Mouse (Mus musculus): ENCODE results near the gene Vill. TPM values are rescaled to one million over a fixed set of nuclear protein-coding genes. Genes with fewer than 3 reads are reported as not detected.

Vill gene
- total RNA-seq, 4 experiments from 2014 or later, result 0.22 to 0.54 (median 0.37) TPM

GRCm38 (mm10) chr9:119034676-119035665 lies 17.6 kb upstream of the Vill start:
- DNase-seq (ENCODE audit: low spot score in 2 of 2), result no peak

GRCm38 (mm10) chr9:119035836-119036235 lies 16.7 kb upstream of the Vill start:
- peak; percentile 62 to 77 for DNase-seq (ENCODE audit: low spot score in 2 of 2)

- no peak for DNase-seq (ENCODE audit: low spot score in 2 of 2)
These were observed 15.4 kb upstream of the Vill start for GRCm38 (mm10) chr9:119037076-119037730.

- DNase-seq (ENCODE audit: low spot score in 2 of 2), result no peak
These were observed 14.0 kb upstream of the Vill start for GRCm38 (mm10) chr9:119038574-119038973.

GRCm38 (mm10) chr9:119040101-119040775 lies 12.3 kb upstream of the Vill start:
- DNase-seq (ENCODE audit: low spot score in 2 of 2), result no peak

DNA sequence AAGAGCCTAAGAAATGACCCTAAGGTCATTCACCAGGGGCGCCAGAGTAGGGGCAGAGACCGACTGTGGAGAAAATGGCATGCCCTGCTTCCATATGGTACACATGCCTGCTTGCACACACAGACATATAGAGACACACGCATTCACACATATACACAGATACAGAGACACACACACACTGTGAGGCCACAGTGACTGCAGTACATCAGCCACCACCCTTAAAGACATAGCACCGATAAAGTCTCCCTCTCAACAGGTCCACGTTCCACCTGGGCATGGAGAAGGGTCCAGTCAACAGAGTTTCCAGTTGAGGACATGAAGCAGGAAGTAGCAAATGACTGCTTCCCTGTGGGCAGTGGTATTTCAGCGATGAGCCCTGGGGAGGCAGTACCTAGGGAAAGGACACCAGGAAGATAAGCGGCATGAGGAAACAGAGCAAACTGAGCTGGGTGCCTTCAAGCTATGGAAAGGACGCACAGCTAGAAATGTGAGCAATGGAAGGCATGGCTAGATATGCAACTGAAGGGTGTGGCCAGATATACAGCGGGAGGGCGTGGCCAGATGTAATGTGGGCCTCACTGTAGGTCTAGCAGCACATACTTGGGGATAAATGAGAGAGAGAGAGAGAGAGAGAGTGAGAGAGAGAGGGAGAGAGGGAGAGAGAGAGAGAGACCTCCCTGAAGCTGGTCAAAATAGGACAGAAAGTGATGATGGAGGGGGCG lies 4.2 kb upstream of the Vill start:
- DNase-seq (ENCODE audit: low spot score in 2 of 2), result no peak

- DNase-seq (ENCODE audit: low spot score in 2 of 2), result no peak
These were observed 1.4 kb upstream of the Vill start for GRCm38 (mm10) chr9:119051158-119051557.

- no peak for DNase-seq (ENCODE audit: low spot score in 2 of 2)
These were observed 1.5 kb downstream of the Vill start for GRCm38 (mm10) chr9:119053964-119054576.

DNA sequence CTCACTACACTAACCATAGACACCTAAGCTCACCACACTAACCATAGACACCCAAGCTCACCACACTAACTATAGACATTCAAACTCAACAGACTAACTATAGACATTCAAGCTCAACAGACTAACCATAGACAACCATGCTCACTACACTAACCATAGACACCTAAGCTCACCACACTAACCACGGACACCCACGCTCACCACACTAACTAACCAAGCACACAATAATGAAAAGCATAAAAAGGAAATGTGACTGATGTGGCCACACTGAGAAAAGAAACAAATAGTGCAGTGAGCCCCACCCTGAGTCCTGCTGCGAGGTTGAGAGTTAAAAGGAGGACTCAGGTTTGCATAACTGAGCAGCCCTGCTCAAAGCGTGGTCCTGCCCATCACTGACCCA lies 2.8 kb downstream of the Vill start:
- no peak for DNase-seq (ENCODE audit: low spot score in 2 of 2)

GRCm38 (mm10) chr9:119058245-119058644 lies 5.7 kb downstream of the Vill start:
- DNase-seq (ENCODE audit: low spot score in 2 of 2), result no peak

- no peak for DNase-seq (ENCODE audit: low spot score in 2 of 2)
These were observed 8.1 kb downstream of the Vill start for GRCm38 (mm10) chr9:119060701-119061100.

- DNase-seq (ENCODE audit: low spot score in 2 of 2), result no peak
These were observed 10.6 kb downstream of the Vill start for GRCm38 (mm10) chr9:119063036-119063644.

DNA sequence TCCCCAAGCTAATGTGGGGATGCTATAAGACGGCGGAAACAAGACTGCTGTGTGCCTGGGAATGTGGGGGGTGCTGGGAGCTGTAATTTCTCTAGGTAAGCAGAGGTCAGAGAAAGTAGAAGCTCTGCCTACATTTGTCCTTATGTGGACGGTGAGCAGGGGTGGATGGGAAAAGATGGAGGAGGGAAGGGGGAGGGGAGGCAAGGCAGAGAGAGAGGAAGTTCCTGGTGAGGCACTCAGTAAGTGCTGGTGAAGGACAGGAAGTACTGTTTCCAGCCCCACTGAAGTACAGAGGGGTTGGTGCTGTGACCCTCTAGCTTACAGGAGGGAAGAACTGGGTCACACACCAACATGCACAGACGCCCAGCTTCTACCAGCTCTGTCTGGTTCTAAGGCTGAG lies 11.7 kb downstream of the Vill start:
- no peak for DNase-seq (ENCODE audit: low spot score in 2 of 2)

DNA sequence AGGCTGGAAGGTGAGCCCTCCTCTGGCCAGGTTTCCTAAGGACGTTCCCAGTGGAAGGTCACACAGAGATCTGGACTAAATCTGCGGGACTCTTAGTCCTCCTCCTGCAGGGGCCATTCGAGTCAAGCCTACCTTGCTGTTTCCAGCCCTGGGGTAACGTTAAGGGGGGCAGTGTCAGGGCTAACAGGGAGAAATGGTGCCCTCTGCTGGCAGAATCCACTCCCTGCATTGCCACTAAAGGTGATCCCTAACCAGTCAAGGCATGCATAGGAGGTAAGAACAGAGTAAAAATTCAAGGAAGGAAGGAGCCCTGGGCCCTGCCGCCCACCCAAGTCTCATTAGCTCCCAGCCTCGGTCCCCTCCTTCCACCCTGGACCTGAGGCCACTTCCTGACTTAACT lies 15.0 kb downstream of the Vill start:
- peak; percentile 67 to 69 for DNase-seq (ENCODE audit: low spot score in 2 of 2)

- no peak for DNase-seq (ENCODE audit: low spot score in 2 of 2)
These were observed 15.7 kb downstream of the Vill start for GRCm38 (mm10) chr9:119068266-119068665.

GRCm38 (mm10) chr9:119070173-119070825 lies 17.7 kb downstream of the Vill start:
- DNase-seq (ENCODE audit: low spot score in 2 of 2), result no peak

DNA sequence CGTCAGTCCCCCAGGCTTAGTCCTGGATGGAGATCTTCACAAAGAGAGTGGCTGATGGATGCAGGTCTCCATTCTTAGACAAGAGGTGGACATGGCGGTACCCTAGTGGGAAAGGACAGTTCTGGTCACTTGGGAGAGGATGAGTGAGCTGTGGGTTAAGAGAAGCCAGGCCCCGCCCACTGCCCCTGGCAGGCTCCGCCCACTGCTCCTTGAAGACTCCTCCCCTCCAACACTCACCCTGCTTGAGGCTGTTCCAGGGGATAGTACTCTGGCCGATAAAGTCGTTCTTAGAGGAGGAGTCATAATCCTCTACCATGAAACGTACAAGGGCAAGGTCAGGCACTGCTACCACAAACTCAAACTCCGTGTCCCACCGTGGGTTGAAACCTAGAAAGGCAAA lies 19.2 kb downstream of the Vill start:
- no peak for DNase-seq (ENCODE audit: low spot score in 2 of 2)

- DNase-seq (ENCODE audit: low spot score in 2 of 2), result no peak
These were observed 20.8 kb downstream of the Vill start for GRCm38 (mm10) chr9:119073184-119073895.

- no peak for DNase-seq (ENCODE audit: low spot score in 2 of 2)
These were observed 23.1 kb downstream of the Vill start for GRCm38 (mm10) chr9:119075685-119076084.

All from gastrocnemius, adult 8-10 months (tissue).